Mouse (Mus musculus) embryonic facial prominence, embryonic 15.5 days (tissue): ENCODE data around the gene Ints4. TPM values are rescaled to one million over a fixed set of nuclear protein-coding genes. Genes with fewer than 3 reads are reported as not detected.

Source experiments
- ATAC-seq: fragments of 200-750 bp; cut with Nextera tagmentation; 2 replicates; pipeline ENCODE4 v1.8.0; 2017; ENCODE audit warnings: low read depth, moderate TSS enrichment; ENCODE audit not compliant: insufficient number of reproducible peaks, low FRiP score, low TSS enrichment
- H3K27ac ChIP-seq: fragments of 300-500 bp; sonication (generic); replicated peaks from 2 replicates; pipeline ENCODE4 v1.5.1; 2015; ENCODE audit warnings: mild to moderate bottlenecking, inconsistent platforms
- H3K27me3 ChIP-seq: fragments of 300-500 bp; sonication (generic); 2 replicates; pipeline ENCODE4 v1.6.1; 2015; ENCODE audit warnings: inconsistent platforms
- H3K36me3 ChIP-seq: fragments of 300-500 bp; sonication (generic); 2 replicates; pipeline ENCODE4 v1.6.1; 2015; ENCODE audit warnings: mild to moderate bottlenecking, inconsistent platforms
- H3K4me1 ChIP-seq: fragments of 300-500 bp; sonication (generic); 2 replicates; pipeline ENCODE4 v1.6.1; 2015; ENCODE audit warnings: inconsistent platforms
- H3K4me2 ChIP-seq: fragments of 300-500 bp; sonication (generic); replicated peaks from 2 replicates; pipeline ENCODE4 v1.6.1; 2015; ENCODE audit warnings: mild to moderate bottlenecking, inconsistent platforms
- H3K4me3 ChIP-seq: fragments of 300-500 bp; sonication (generic); replicated peaks from 2 replicates; pipeline ENCODE4 v1.5.1; 2015; ENCODE audit warnings: mild to moderate bottlenecking, inconsistent platforms
- H3K9ac ChIP-seq: fragments of 300-500 bp; sonication (generic); 2 replicates; pipeline ENCODE4 v1.6.1; 2015; ENCODE audit warnings: inconsistent platforms
- H3K9me3 ChIP-seq: fragments of 300-500 bp; sonication (generic); replicated peaks from 2 replicates; pipeline ENCODE4 v1.6.1; 2016; ENCODE audit warnings: inconsistent platforms
- WGBS: fragments of 180-500 bp; shearing (Covaris S2); methylation state at CpG from one replicate; pipeline ENCODE4 v1.1.7; 2015; 5-methylcytosine and 5-hydroxymethylcytosine counted together
- polyA plus RNA-seq: library from polyadenylated mRNA; unstranded; fragments of >200 nt; fragmentation: Nextera tagmentation; extraction: Ambion mirVana; gene quantifications from 2 replicates; pipeline ENCODE4 v1.2.1, GENCODE M21; 2015

The Ints4 gene
- polyA plus RNA-seq, 1 experiment from 2014 or later = 45.5 TPM

- H3K27ac ChIP-seq = no peak overlapping the region
- H3K27me3 ChIP-seq = no peaks in the 10 kb centered on the region
- H3K9ac ChIP-seq = no peak overlapping the region
- H3K9me3 ChIP-seq = 0 out of 2 replicates have a peak, but pooled peaks cover 5% of the 10 kb centered on the region
- ATAC-seq = no peak
- no peaks in the 10 kb centered on the region for H3K4me1 ChIP-seq
- H3K4me2 ChIP-seq = no peak overlapping the region
- H3K36me3 ChIP-seq = peaks cover 33% of the 10 kb centered on the region
- H3K4me3 ChIP-seq = no peak overlapping the region
- 90% methylated on average over 2 of the region's 2 CpGs for WGBS
Measured at GRCm38 (mm10) chr7:97546462-97546861, 65.7 kb downstream of the Ints4 start.

- no peak overlapping the region for H3K9ac ChIP-seq
- H3K27me3 ChIP-seq = no peaks in the 10 kb centered on the region
- H3K27ac ChIP-seq = no peak overlapping the region
- ATAC-seq = no peak
- H3K4me2 ChIP-seq = no peak overlapping the region
- H3K4me3 ChIP-seq = no peak overlapping the region
- H3K36me3 ChIP-seq = peaks cover 9% of the 10 kb centered on the region; the same call in 1 of the 2 replicates
- H3K9me3 ChIP-seq = no peaks in the 10 kb centered on the region
- no peaks in the 10 kb centered on the region for H3K4me1 ChIP-seq
- 89% methylated on average over 10 of the region's 10 CpGs for whole genome bisulfite sequencing
Measured at GRCm38 (mm10) chr7:97549301-97549700, 68.5 kb downstream of the Ints4 start.

GRCm38 (mm10) chr7:97550673-97551072 lies 69.9 kb downstream of the Ints4 start:
- H3K27ac ChIP-seq = no peak overlapping the region
- no peak for ATAC-seq
- no peak overlapping the region for H3K9ac ChIP-seq
- WGBS = 88% methylated on average over 9 of the region's 9 CpGs
- no peak overlapping the region for H3K4me2 ChIP-seq
- H3K27me3 ChIP-seq = no peaks in the 10 kb centered on the region
- no peak overlapping the region for H3K4me3 ChIP-seq
- H3K4me1 ChIP-seq = no peaks in the 10 kb centered on the region
- peaks cover 19% of the 10 kb centered on the region for H3K36me3 ChIP-seq
- H3K9me3 ChIP-seq = no peaks in the 10 kb centered on the region

- Histone ChIP-seq H3K4me3 (no peak overlapping the region), H3K4me1 (no peaks in the 10 kb centered on the region), H3K4me2 (no peak overlapping the region), H3K27me3 (no peaks in the 10 kb centered on the region), H3K9me3 (no peaks in the 10 kb centered on the region), H3K9ac (no peak overlapping the region), H3K36me3 (peaks cover 4% of the 10 kb centered on the region; the same call in 1 of the 2 replicates), H3K27ac (no peak overlapping the region)
- ATAC-seq = no peak
- 77% methylated on average over 2 of the region's 2 CpGs for WGBS
Measured at GRCm38 (mm10) chr7:97563576-97563975, 82.8 kb downstream of the Ints4 start.

- Histone ChIP-seq H3K9me3 (no peaks in the 10 kb centered on the region), H3K36me3 (peaks cover 17% of the 10 kb centered on the region), H3K27me3 (no peaks in the 10 kb centered on the region), H3K4me1 (no peaks in the 10 kb centered on the region), H3K4me3 (no peak overlapping the region), H3K27ac (no peak overlapping the region), H3K4me2 (no peak overlapping the region), H3K9ac (no peak overlapping the region)
- WGBS = 82% methylated on average over 4 of the region's 4 CpGs
- no peak for ATAC-seq
Measured at GRCm38 (mm10) chr7:97569372-97569771, 88.6 kb downstream of the Ints4 start.

GRCm38 (mm10) chr7:97570389-97570788 lies 89.6 kb downstream of the Ints4 start:
- 84% methylated on average over 1 of the region's 1 CpGs for WGBS
- Histone ChIP-seq H3K4me3 (no peak overlapping the region), H3K4me1 (no peaks in the 10 kb centered on the region), H3K27me3 (no peaks in the 10 kb centered on the region), H3K9ac (no peak overlapping the region), H3K9me3 (no peaks in the 10 kb centered on the region), H3K27ac (no peak overlapping the region), H3K36me3 (peaks cover 24% of the 10 kb centered on the region), H3K4me2 (no peak overlapping the region)
- no peak for ATAC-seq

GRCm38 (mm10) chr7:97578361-97579066 lies 97.8 kb downstream of the Ints4 start:
- H3K4me3 ChIP-seq = peak overlapping the region; percentile 98
- H3K36me3 ChIP-seq = peaks cover 14% of the 10 kb centered on the region
- no peaks in the 10 kb centered on the region for H3K27me3 ChIP-seq
- H3K27ac ChIP-seq = peak overlapping the region; percentile 98
- no peaks in the 10 kb centered on the region for H3K9me3 ChIP-seq
- peak overlapping the region; percentile 100 for H3K9ac ChIP-seq
- peaks cover 4% of the 10 kb centered on the region for H3K4me1 ChIP-seq
- peak overlapping the region; percentile 73 for H3K4me2 ChIP-seq
- 29% methylated on average over 8 of the region's 8 CpGs for WGBS
- no peak for ATAC-seq

GRCm38 (mm10) chr7:97579067-97579975 lies 98.6 kb downstream of the Ints4 start, which contains the start of the genes Aamdc and Rsf1:
Gene Aamdc, minus strand, starts transcription at chr7:97579497.
Gene Rsf1, plus strand, starts transcription at chr7:97579889.
- peak within 1 kb of the TSS; percentile 100 for H3K9ac ChIP-seq
- peak; percentile 98 for ATAC-seq

GRCm38 (mm10) chr7:97579976-97580842 lies 99.5 kb downstream of the Ints4 start:
- Histone ChIP-seq H3K4me2 (peak overlapping the region; percentile 73), H3K27ac (peak overlapping the region; percentile 98), H3K9ac (peak overlapping the region; percentile 100), H3K4me1 (peaks cover 7% of the 10 kb centered on the region), H3K27me3 (no peaks in the 10 kb centered on the region), H3K9me3 (no peaks in the 10 kb centered on the region), H3K4me3 (peak overlapping the region; percentile 98), H3K36me3 (0 out of 2 replicates have a peak, but pooled peaks cover 2% of the 10 kb centered on the region)
- WGBS = under 1% methylated on average over 55 of the region's 65 CpGs
- ATAC-seq = peak; percentile 13

More at GRCm38 (mm10) chr7:97579067-97579975, 98.6 kb downstream of the Ints4 start, which contains the start of the genes Aamdc and Rsf1:
- Histone ChIP-seq H3K4me1 (peaks cover 7% of the 10 kb centered on the region), H3K4me2 (peak within 1 kb of the TSS; percentile 73), H3K9me3 (no peaks in the 10 kb centered on the region), H3K27ac (peak within 1 kb of the TSS; percentile 98), H3K27me3 (no peaks in the 10 kb centered on the region), H3K4me3 (peak within 1 kb of the TSS; percentile 98), H3K36me3 (peaks cover 7% of the 10 kb centered on the region)
- WGBS = under 1% methylated on average over 61 of the region's 68 CpGs

GRCm38 (mm10) chr7:97580843-97581214 lies 100.1 kb downstream of the Ints4 start:
- Histone ChIP-seq H3K4me1 (peaks cover 7% of the 10 kb centered on the region), H3K9me3 (no peaks in the 10 kb centered on the region), H3K27ac (peak overlapping the region; percentile 98), H3K36me3 (no peaks in the 10 kb centered on the region), H3K4me2 (peak overlapping the region; percentile 73), H3K9ac (peak overlapping the region; percentile 100), H3K27me3 (no peaks in the 10 kb centered on the region), H3K4me3 (peak overlapping the region; percentile 98)
- peak; percentile 48 for ATAC-seq
- WGBS = under 1% methylated on average over 11 of the region's 11 CpGs
